Mouse (Mus musculus) limb, embryonic 11.5 days (tissue): ENCODE measurements around the gene Sec1. TPM values are rescaled to one million over a fixed set of nuclear protein-coding genes. Genes with fewer than 3 reads are reported as not detected.

Source experiments
- ATAC-seq: fragments of 200-750 bp; cut with Nextera tagmentation; 2 replicates; pipeline ENCODE4 v1.8.0; 2017; ENCODE audit warnings: low read depth; ENCODE audit not compliant: insufficient number of reproducible peaks, low FRiP score, low TSS enrichment
- DNase-seq: peaks from one replicate; pipeline ENCODE4 v3.0.0-alpha.2; 2015; ENCODE audit warnings: low spot score
- H3K27ac ChIP-seq: fragments of 300-500 bp; sonication (generic); replicated peaks from 2 replicates; pipeline ENCODE4 v1.5.1; 2014; ENCODE audit warnings: low read depth, mild to moderate bottlenecking, low read length
- H3K27me3 ChIP-seq: fragments of 300-500 bp; sonication (generic); 2 replicates; pipeline ENCODE4 v1.6.1; 2014; ENCODE audit warnings: mild to moderate bottlenecking, low read length, mixed read lengths; ENCODE audit not compliant: control insufficient read depth, insufficient read depth
- H3K36me3 ChIP-seq: fragments of 300-500 bp; sonication (generic); 2 replicates; pipeline ENCODE4 v1.6.1; 2014; ENCODE audit warnings: mild to moderate bottlenecking, low read length, moderate library complexity, mixed read lengths; ENCODE audit not compliant: control insufficient read depth, insufficient read depth
- H3K4me1 ChIP-seq: fragments of 300-500 bp; sonication (generic); 2 replicates; pipeline ENCODE4 v1.6.1; 2014; ENCODE audit warnings: low read length, mixed read lengths; ENCODE audit not compliant: control insufficient read depth, insufficient read depth
- H3K4me2 ChIP-seq: fragments of 300-500 bp; sonication (generic); 2 replicates; pipeline ENCODE4 v1.6.1; 2014; ENCODE audit warnings: low read depth, mild to moderate bottlenecking, moderate library complexity; ENCODE audit not compliant: severe bottlenecking
- H3K4me3 ChIP-seq: fragments of 300-500 bp; sonication (generic); 2 replicates; pipeline ENCODE4 v1.5.1; 2014; ENCODE audit warnings: low read depth, low read length
- H3K9ac ChIP-seq: fragments of 300-500 bp; sonication (generic); 2 replicates; pipeline ENCODE4 v1.6.1; 2014; ENCODE audit warnings: mild to moderate bottlenecking, low read length
- H3K9me3 ChIP-seq: fragments of 300-500 bp; sonication (generic); 2 replicates; pipeline ENCODE4 v1.6.1; 2016; ENCODE audit warnings: low read length; ENCODE audit not compliant: control insufficient read depth
- WGBS: fragments of 180-500 bp; shearing (Covaris S2); extraction: QIAGEN DNeasy Blood & Tissue Kit; methylation state at CpG from one replicate; pipeline ENCODE4 v1.1.7; 2014; 5-methylcytosine and 5-hydroxymethylcytosine counted together
- polyA plus RNA-seq: library from polyadenylated mRNA; unstranded; fragments of >200 nt; fragmentation: Nextera tagmentation; extraction: Ambion mirVana; gene quantifications from 2 replicates; pipeline ENCODE4 v1.2.1, GENCODE M21; 2014

Gene Sec1
- polyA plus RNA-seq, 1 experiment from 2014 or later: 0.37 TPM

DNA sequence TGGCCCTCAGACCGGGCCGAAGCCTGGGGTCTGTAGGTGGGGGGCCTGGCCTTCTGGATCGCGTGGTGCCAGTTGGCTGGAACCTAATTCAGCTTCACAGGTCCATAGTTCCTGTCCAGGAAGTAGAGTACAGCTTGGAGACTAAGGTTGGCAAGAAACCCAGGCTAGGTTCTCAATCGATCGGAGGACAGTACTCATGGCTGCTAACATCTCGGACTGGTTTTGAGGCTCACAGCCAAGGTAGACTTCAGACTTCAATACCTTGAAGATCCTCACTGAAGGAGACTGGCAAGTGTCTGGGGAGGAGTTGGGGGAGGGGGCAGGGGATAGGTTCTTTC, 27.0 kb upstream of the Sec1 start:
- 80% methylated on average over 7 of the region's 7 CpGs for WGBS
- H3K9me3 ChIP-seq: no peaks in the 10 kb centered on the region
- H3K4me2 ChIP-seq: no peak overlapping the region
- H3K36me3 ChIP-seq: peaks cover 44% of the 10 kb centered on the region
- peaks cover 10% of the 10 kb centered on the region for H3K4me1 ChIP-seq
- no peaks in the 10 kb centered on the region for H3K27me3 ChIP-seq
- no peak overlapping the region for H3K27ac ChIP-seq
- no peak overlapping the region for H3K9ac ChIP-seq
- no peak overlapping the region for H3K4me3 ChIP-seq
- no peak for ATAC-seq
- DNase-seq: no peak

DNA sequence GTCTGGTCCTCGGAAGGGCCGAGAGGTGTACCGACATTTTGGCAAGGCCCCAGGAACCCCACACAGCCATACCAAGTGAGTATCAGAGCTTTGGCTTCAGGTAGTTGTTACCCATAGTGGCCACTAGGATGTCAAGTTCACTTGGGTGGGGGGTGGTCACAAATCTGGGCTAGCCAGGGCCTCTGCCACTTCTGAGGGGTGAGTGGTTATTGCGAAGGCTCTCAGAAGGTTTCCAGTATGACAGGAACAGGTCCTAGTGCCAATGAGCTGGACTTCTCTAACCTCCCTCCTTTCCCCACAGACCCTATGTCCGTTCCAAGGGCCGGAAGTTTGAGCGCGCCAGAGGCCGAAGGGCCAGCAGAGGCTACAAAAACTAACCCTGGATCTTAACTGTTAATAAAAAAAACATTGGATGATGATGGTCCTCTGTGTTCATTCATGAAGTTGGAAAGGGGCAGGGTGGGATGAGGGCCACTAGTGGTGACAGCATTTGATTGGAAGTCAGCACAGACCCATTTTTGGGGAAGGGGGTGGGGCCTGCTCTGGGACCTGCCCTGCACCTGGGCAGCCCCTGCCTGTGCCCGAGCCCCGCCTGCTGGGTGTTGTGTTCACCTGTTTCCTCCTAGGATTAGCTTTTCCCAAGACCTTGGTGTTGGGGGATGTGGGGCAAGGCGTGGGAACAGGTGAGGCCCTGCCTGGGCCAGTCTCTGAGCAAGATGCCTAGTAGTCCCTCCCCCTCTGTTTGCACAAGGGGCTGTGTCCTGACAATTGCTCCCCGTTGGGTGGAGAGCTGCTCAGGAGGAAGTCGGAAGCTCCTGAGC, 26.4 kb upstream of the Sec1 start, which contains the start of gene Fam83e:
Fam83e (plus strand) TSS at position 800 of the 821 bp plus-strand sequence.
- ATAC-seq (no peak), DNase-seq (no peak)
- peaks cover 42% of the 10 kb centered on the region for H3K36me3 ChIP-seq
- no peak within 1 kb of the TSS; the same call in 1 of the 2 replicates for H3K4me2 ChIP-seq
- H3K4me3 ChIP-seq: 0 out of 2 replicates have a peak within 1 kb of the TSS, but pooled peaks have one; percentile 0
- H3K27me3 ChIP-seq: no peaks in the 10 kb centered on the region
- no peak within 1 kb of the TSS for H3K27ac ChIP-seq
- no peak within 1 kb of the TSS for H3K9ac ChIP-seq
- no peaks in the 10 kb centered on the region for H3K9me3 ChIP-seq
- H3K4me1 ChIP-seq: peaks cover 16% of the 10 kb centered on the region
- 86% methylated on average over 14 of the region's 14 CpGs for WGBS

DNA sequence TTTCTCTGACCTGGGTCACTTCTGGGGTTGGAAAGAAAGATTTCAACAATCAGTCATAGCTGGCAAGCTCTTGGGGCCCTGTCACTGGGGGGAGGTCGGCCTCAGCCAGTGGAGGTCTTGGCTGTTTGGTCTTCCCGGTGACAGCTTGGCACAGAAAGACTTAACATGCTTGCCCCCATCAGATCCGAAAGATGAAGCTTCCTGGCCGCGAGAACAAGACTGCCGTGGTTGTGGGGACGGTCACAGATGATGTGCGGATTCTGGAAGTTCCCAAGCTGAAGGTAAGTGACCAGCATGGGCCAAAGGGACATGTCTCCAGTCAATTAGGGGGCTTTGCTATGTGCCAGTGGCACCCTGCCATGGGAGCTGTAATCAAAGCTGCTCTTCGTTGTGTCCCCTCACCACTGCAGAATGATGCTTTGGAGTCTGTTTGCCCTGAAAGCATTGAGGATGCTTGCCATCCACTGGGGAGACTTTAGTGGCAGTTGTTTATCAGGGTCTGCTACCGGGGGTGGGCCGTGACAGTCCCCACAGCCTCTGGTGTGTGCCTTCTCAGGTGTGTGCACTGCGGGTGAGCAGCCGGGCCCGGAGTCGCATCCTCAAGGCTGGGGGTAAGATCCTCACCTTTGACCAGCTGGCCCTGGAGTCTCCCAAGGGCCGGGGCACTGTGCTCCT, 25.7 kb upstream of the Sec1 start:
- no peak for ATAC-seq
- 0 out of 2 replicates have a peak overlapping the region, but pooled peaks have one; percentile 0 for H3K4me3 ChIP-seq
- no peaks in the 10 kb centered on the region for H3K9me3 ChIP-seq
- H3K4me2 ChIP-seq: peak overlapping the region; percentile 13
- H3K4me1 ChIP-seq: peaks cover 19% of the 10 kb centered on the region
- peaks cover 35% of the 10 kb centered on the region for H3K36me3 ChIP-seq
- H3K27me3 ChIP-seq: no peaks in the 10 kb centered on the region
- 89% methylated on average over 15 of the region's 16 CpGs for WGBS
- no peak for DNase-seq
- H3K27ac ChIP-seq: no peak overlapping the region
- H3K9ac ChIP-seq: no peak overlapping the region

DNA sequence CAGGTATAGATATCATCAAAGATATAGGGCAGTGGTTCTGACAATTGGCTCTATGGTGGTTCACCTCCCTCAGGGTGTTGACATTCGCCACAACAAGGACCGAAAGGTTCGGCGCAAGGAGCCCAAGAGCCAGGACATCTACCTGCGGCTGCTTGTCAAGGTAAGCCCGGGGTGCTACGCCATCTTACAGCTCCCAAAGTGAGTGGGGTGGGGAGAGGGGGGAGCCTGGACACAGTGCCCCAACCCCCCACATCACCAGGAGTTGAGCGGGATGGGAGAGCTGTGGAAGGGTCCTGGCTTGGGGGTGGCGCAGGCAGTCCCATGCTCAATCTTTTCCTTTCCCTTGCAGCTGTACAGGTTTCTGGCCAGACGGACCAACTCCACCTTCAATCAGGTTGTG, 25.0 kb upstream of the Sec1 start:
- ATAC-seq (no peak), DNase-seq (no peak)
- H3K27ac ChIP-seq: no peak overlapping the region
- peaks cover 30% of the 10 kb centered on the region for H3K36me3 ChIP-seq
- no peaks in the 10 kb centered on the region for H3K27me3 ChIP-seq
- 79% methylated on average over 10 of the region's 10 CpGs for WGBS
- peak overlapping the region; percentile 98 for H3K9ac ChIP-seq
- H3K9me3 ChIP-seq: no peaks in the 10 kb centered on the region
- peak overlapping the region; percentile 92 for H3K4me2 ChIP-seq
- H3K4me1 ChIP-seq: peaks cover 23% of the 10 kb centered on the region
- peak overlapping the region; percentile 98 for H3K4me3 ChIP-seq

DNA sequence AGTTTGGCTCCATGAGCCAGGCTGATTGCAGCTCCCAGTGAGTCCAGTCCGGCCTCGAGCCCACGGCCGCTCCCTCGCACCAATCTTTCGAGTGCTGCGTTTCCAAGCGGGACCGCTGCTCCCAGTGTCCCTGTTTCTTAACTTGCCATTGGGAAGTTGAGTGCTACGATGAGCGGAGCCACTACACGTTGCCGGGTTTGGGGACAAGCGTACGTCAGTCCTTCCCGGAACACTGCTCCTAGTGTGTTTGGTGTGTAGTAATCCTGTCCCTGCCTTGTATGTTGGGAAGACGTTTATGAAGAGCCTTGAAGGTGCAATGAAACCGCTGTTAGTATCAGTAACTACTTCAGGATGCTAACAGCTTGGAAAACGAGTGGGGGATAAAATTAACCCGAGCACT, 24.1 kb upstream of the Sec1 start:
- H3K27ac ChIP-seq: peak overlapping the region; percentile 70

DNA sequence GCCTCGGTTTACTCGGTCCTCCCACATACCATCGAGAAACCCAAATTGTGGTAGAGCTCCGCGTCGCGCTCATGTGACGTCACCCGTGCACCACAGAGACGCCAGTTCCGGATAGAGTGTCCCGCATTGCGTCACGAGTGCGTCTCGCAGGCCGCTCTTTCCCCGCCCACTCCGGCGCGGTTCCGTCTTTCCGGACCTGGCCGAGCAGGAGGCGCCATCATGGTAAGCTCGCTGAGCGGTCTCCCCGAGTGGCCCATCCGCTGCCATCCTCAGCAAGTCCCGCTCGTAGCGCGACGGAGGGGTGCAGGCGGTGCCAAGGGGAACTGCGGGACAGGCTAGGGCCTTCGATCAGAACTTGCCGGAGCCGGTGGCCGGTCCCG, 23.7 kb upstream of the Sec1 start, which contains the start of gene Sphk2:
Sphk2 (minus strand) TSS at position 85 of the 380 bp plus-strand sequence.
- Histone ChIP-seq H3K9me3 (no peaks in the 10 kb centered on the region), H3K9ac (peak within 1 kb of the TSS; percentile 98), H3K4me2 (peak within 1 kb of the TSS; percentile 92), H3K27ac (peak within 1 kb of the TSS; percentile 70), H3K36me3 (peaks cover 24% of the 10 kb centered on the region), H3K27me3 (no peaks in the 10 kb centered on the region), H3K4me3 (peak within 1 kb of the TSS; percentile 98), H3K4me1 (peaks cover 23% of the 10 kb centered on the region)
- DNase-seq (peak; percentile 100), ATAC-seq (peak; percentile 58; the same call in 1 of the 2 replicates)
- WGBS: under 1% methylated on average over 41 of the region's 41 CpGs

More for the DNA sequence above, 24.1 kb upstream of the Sec1 start:
- Histone ChIP-seq H3K27me3 (no peaks in the 10 kb centered on the region), H3K4me3 (peak overlapping the region; percentile 98), H3K36me3 (peaks cover 24% of the 10 kb centered on the region), H3K4me1 (peaks cover 23% of the 10 kb centered on the region), H3K4me2 (peak overlapping the region; percentile 92), H3K9ac (peak overlapping the region; percentile 98), H3K9me3 (no peaks in the 10 kb centered on the region)
- WGBS: under 1% methylated on average over 20 of the region's 20 CpGs
- ATAC-seq (no peak), DNase-seq (no peak)

DNA sequence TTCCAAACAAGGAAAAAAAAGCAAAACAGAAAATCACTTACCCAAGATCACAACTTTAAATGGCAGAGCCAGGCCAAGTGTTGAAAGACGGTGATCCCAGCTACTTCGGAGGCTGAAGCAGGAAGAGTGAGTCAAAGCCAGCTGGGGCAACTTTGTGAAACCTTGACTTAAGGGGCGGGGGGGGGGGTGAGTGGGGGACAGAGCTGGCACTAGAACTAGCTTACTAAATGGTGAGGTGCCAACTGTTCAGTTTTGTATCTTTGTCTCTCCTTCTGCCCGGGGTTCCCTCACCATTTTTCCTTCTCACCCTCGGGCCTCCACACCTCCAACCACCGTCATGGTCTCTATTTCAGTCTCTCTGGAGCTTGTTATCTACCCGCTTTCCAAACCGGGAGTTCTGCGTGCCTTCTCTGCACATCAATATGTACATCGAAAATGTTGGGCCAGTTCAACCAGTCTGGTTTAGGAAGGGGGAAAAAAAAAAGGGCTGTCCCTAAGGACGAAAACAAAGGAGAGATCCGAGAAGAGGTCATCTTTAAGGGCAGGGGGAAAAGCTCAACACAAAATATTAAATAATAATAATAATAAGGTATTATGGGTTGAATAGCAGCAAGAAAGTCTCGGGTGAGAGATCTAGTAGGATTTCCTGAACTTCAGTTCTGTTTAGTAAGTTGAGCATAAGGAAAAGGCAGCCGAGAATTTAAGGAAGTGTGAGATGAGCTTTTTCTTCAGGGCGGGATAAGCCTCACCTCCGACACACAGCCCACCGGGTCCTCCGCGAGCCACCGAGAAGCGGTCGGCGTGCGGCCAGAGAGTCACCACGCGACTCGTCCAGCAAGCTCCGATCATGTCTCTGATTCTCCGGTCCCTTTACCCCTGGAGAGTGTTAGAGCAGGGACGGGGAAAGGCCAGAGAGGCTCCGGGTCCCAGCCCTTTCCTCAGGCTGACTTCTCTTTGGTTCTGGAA, 23.0 kb upstream of the Sec1 start:
- H3K4me1 ChIP-seq: peaks cover 23% of the 10 kb centered on the region

More for the DNA sequence above, 23.0 kb upstream of the Sec1 start:
- no peaks in the 10 kb centered on the region for H3K9me3 ChIP-seq
- H3K36me3 ChIP-seq: peaks cover 28% of the 10 kb centered on the region
- no peaks in the 10 kb centered on the region for H3K27me3 ChIP-seq
- DNase-seq (no peak), ATAC-seq (peak; percentile 32; the same call in 1 of the 2 replicates)
- WGBS: 11% methylated on average over 31 of the region's 31 CpGs
- H3K9ac ChIP-seq: peak overlapping the region; percentile 98
- H3K4me3 ChIP-seq: peak overlapping the region; percentile 98
- H3K27ac ChIP-seq: peak overlapping the region; percentile 68; the same call in 1 of the 2 replicates
- peak overlapping the region; percentile 72 for H3K4me2 ChIP-seq
